Mouse (Mus musculus): ENCODE measurements around the gene Dpp10.

DNA sequence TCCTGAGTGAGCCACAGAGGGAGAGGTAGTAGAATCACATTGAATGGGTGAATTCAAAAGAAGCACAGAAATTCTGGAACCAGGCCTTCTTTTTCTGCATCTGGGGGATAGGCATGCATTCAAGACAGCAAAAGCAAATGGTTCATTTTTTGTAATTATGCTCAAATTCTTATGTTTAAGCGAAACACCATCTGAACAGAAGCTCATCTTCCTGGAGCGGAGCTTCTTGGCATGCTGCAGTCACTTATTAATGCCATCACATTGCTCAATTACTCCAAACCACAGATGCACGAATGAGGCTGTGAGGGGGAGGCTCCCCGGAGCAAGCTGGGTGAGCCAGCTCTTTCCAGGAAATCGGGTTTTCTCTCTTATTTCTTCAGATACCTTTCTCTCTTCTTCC lies 142.7 kb downstream of the Dpp10 start:
- no peak for TF ChIP-seq CTCF (IDR thresholded peaks at IDR 0.05)
- TF ChIP-seq EP300 (IDR thresholded peaks at IDR 0.05), result no peak

All from lung, postnatal 0 days (tissue).